Mouse (Mus musculus) kidney, postnatal 0 days (tissue): Measurements from ENCODE around the gene Abca1. TPM values are rescaled to one million over a fixed set of nuclear protein-coding genes. Genes with fewer than 3 reads are reported as not detected.

Source experiments
- ATAC-seq: fragments of 200-750 bp; cut with Nextera tagmentation; replicated peaks from 2 replicates; pipeline ENCODE4 v1.8.0; 2017; ENCODE audit warnings: low read depth, moderate number of reproducible peaks, moderate TSS enrichment, moderate library complexity; ENCODE audit not compliant: low FRiP score
- DNase-seq: peaks from one replicate; pipeline ENCODE4 v3.0.0-alpha.2; 2016; ENCODE audit warnings: low spot score
- H3K27ac ChIP-seq: fragments of 300-500 bp; sonication (generic); 2 replicates; pipeline ENCODE4 v1.5.1; 2014; ENCODE audit warnings: mild to moderate bottlenecking
- H3K27me3 ChIP-seq: fragments of 300-500 bp; sonication (generic); 2 replicates; pipeline ENCODE4 v1.6.1; 2014; ENCODE audit warnings: low read length, mixed read lengths; ENCODE audit not compliant: insufficient read depth
- H3K36me3 ChIP-seq: fragments of 300-500 bp; sonication (generic); 2 replicates; pipeline ENCODE4 v1.6.1; 2014; ENCODE audit warnings: low read length, mixed read lengths; ENCODE audit not compliant: insufficient read depth
- H3K4me1 ChIP-seq: fragments of 300-500 bp; sonication (generic); replicated peaks from 2 replicates; pipeline ENCODE4 v1.6.1; 2014; ENCODE audit warnings: antibody characterized with exemption, low read length, mixed read lengths; ENCODE audit not compliant: insufficient read depth
- H3K4me2 ChIP-seq: fragments of 300-500 bp; sonication (generic); 2 replicates; pipeline ENCODE4 v1.6.1; 2014; ENCODE audit warnings: mild to moderate bottlenecking, low read length, moderate library complexity, mixed read lengths
- H3K4me3 ChIP-seq: fragments of 300-500 bp; sonication (generic); replicated peaks from 2 replicates; pipeline ENCODE4 v1.5.1; 2014; ENCODE audit warnings: low read depth, low read length
- H3K9ac ChIP-seq: fragments of 300-500 bp; sonication (generic); 2 replicates; pipeline ENCODE4 v1.6.1; 2014; ENCODE audit warnings: low read depth, low read length
- H3K9me3 ChIP-seq: fragments of 300-500 bp; sonication (generic); replicated peaks from 2 replicates; pipeline ENCODE4 v1.6.1; 2016; ENCODE audit warnings: low read length, inconsistent platforms, mixed read lengths
- CTCF ChIP-seq: IDR thresholded peaks from 2 replicates; pipeline ENCODE4 v1.5.1; 2016; ENCODE audit warnings: antibody characterized with exemption, low read depth, mild to moderate bottlenecking, moderate library complexity
- WGBS: fragments of 180-500 bp; shearing (Covaris S2); extraction: QIAGEN DNeasy Blood & Tissue Kit; methylation state at CpG from one replicate; pipeline ENCODE4 v1.1.7; 2014; 5-methylcytosine and 5-hydroxymethylcytosine counted together
- polyA plus RNA-seq: library from polyadenylated mRNA; unstranded; fragments of >200 nt; fragmentation: Nextera tagmentation; extraction: Ambion mirVana; gene quantifications from 2 replicates; pipeline ENCODE4 v1.2.1, GENCODE M21; 2015

The Abca1 gene
- polyA plus RNA-seq, 1 experiment from 2014 or later = 4.7 TPM

DNA sequence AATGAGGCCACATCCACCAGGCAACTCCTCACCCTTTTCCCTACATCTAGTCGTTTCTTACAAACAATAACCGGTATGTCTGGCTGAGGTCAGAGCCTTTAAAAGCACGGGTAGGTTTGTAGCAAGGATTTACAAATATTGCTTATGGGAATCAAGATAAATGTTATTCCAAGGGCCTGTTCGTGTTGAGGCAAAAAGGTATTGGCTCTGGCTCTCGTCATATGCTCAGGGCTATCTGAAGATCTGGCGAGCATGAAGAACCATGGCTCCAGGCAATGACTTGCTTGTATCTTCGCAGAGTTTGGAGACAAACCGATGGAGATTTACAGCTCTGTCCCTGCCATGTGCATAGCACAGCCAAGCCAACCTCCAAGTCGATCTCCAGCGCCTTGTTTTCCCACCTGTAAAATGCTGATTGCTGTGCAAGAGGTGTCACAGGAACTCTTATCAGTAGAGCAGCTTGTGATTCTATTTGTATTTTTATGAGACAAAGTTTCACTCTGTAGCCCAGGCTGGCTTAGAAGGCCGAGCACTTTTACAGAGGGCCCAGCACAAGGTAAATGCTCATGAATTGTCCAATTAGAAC lies 29.9 kb downstream of the Abca1 start:
- Histone ChIP-seq H3K4me3 (no peak overlapping the region), H3K36me3 (peaks cover 19% of the 10 kb centered on the region), H3K27ac (no peak overlapping the region), H3K4me2 (no peak overlapping the region), H3K27me3 (no peaks in the 10 kb centered on the region), H3K4me1 (no peaks in the 10 kb centered on the region), H3K9ac (no peak overlapping the region), H3K9me3 (no peaks in the 10 kb centered on the region)
- DNase-seq (no peak), ATAC-seq (no peak)
- no peak for TF ChIP-seq CTCF
- WGBS = 89% methylated on average over 11 of the region's 11 CpGs

DNA sequence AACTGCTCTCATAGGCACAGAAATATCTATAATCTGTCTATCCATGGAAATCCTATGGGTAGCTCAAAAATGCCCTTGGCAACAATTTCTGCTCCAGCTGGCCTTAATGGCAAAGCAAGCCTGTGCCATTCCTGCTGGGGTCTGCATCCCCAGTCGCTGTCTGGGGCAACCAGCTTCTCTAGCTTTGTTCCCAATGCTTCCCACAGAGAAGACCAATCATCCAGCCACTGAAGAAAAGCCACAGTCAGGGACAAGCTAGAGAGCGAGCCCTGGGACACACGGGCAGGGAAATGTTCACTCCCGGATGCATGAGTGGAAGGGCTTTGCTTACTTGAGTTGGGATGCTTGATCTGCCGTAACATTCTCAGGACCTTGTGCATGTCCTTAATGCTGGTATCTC lies 32.4 kb downstream of the Abca1 start:
- Histone ChIP-seq H3K27me3 (no peaks in the 10 kb centered on the region), H3K9ac (no peak overlapping the region), H3K27ac (no peak overlapping the region), H3K36me3 (peaks cover 19% of the 10 kb centered on the region), H3K9me3 (no peaks in the 10 kb centered on the region), H3K4me1 (no peaks in the 10 kb centered on the region), H3K4me2 (no peak overlapping the region), H3K4me3 (no peak overlapping the region)
- ATAC-seq (no peak), DNase-seq (no peak)
- TF ChIP-seq CTCF = no peak
- WGBS = 92% methylated on average over 5 of the region's 5 CpGs

DNA sequence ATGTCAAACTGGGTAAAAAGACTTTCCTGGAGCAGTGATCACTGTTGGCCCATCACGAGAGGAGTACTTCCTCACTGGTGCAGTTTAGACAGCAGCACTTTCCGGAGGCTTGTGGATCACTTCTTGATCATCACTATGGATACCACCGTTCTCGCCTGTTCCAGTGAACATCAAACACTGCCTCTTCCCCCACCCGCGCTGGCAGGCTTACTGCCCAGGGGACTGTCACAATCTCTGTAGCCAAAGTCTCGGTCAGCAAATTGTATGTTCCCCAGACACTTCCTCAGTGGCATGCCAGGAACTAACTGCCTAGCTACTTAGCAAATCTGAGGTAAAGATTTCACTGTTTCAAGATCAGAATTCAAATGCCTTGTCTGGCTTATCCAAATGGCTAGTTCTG lies 32.9 kb downstream of the Abca1 start:
- no peak overlapping the region for H3K4me3 ChIP-seq
- no peak for TF ChIP-seq CTCF
- ATAC-seq (no peak), DNase-seq (no peak)
- no peaks in the 10 kb centered on the region for H3K27me3 ChIP-seq
- no peak overlapping the region for H3K4me2 ChIP-seq
- WGBS = 97% methylated on average over 7 of the region's 7 CpGs
- peaks cover 19% of the 10 kb centered on the region for H3K36me3 ChIP-seq
- H3K27ac ChIP-seq = no peak overlapping the region
- H3K9me3 ChIP-seq = no peaks in the 10 kb centered on the region
- H3K4me1 ChIP-seq = no peaks in the 10 kb centered on the region
- H3K9ac ChIP-seq = no peak overlapping the region

DNA sequence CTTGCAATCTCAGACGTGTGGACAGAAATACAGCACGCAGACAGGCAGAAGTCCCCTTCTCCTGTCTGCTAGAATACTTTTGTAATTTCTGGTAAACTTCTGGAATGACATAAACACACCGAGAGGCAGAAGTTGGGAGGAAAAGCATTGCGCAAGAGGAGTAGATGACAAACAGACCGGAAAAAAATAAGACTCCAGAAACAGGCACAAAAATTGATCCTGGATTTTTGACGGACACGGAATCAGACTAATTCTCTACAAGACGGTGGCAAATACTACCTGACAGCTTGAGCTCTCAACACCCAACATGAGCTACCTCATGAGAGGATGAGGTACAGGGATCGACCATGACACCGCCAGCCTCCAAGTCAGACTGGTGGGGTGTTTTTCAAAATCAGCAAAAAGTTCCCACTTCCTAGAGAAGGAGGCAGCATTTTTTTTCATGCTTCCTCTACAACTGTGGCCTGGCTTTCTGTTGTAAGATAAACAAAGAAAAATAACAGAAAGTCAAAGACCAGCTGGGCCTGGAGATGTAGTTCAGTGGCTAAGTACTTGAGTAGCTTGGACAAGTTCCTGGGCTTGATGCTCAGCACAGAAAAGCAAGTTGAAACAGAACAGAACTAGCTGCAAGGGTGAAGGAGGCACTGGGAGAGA lies 34.7 kb downstream of the Abca1 start:
- Histone ChIP-seq H3K4me2 (no peak overlapping the region), H3K27me3 (no peaks in the 10 kb centered on the region), H3K4me3 (no peak overlapping the region), H3K27ac (no peak overlapping the region), H3K9ac (no peak overlapping the region), H3K4me1 (no peaks in the 10 kb centered on the region), H3K9me3 (no peaks in the 10 kb centered on the region), H3K36me3 (peaks cover 14% of the 10 kb centered on the region)
- WGBS = 89% methylated on average over 10 of the region's 10 CpGs
- no peak for TF ChIP-seq CTCF
- DNase-seq (no peak), ATAC-seq (no peak)

DNA sequence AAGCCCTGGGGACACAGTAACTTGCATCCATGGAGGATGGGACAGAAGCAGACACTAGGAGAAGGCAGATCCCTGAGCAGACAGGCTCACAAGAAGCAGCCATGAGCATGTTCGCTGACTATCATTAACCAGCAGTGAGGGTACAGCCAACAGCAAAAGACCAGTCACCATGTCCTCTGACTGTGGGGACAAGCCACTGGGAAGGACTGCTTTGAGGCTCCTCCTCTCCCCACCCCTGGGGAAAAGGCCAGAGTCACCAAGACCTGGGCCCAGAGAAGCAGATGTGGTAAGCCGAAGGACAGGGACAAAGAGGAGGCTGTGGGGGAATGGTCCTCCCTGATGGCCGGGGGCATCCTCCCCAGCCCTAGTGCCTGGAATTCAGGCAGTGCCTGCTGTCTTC lies 37.4 kb downstream of the Abca1 start:
- H3K9ac ChIP-seq = no peak overlapping the region
- H3K4me3 ChIP-seq = no peak overlapping the region
- DNase-seq (no peak), ATAC-seq (no peak)
- H3K4me1 ChIP-seq = no peaks in the 10 kb centered on the region
- no peak for TF ChIP-seq CTCF
- 85% methylated on average over 3 of the region's 3 CpGs for WGBS
- H3K9me3 ChIP-seq = no peaks in the 10 kb centered on the region
- H3K4me2 ChIP-seq = no peak overlapping the region
- peaks cover 9% of the 10 kb centered on the region for H3K36me3 ChIP-seq
- H3K27me3 ChIP-seq = no peaks in the 10 kb centered on the region
- H3K27ac ChIP-seq = no peak overlapping the region

DNA sequence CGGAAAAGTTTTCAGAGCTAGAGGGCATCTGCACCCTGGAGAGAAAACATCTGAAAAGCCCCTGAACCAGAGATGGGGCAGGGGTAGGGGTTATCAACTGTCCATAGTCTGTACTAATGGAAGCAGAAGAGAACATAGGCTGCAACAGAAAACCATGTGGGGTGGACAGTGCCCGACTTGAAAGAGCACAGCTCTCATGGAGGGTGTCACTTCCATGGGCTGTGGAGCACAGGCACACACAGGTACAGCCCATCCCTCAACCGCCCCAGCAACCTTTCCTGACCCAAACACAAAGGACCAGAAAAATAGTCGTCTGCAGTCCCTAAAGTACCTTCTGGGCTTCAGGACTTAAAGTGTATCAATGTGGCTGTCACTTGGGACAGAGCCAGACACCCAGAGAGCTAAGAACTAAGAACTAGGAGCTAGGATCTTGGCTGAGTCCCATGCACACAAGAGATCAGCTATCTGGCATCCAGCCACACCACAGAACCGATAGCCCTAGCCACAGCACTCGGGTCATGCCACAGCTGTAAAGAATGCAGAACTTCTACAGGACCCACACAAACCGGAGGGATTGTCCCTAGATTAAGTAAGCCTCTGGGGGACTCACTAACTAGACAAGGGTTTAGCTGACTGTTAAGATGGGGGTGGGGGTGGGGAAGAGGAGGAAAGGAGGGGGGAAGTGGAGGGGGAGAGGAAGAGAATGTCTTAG lies 38.0 kb downstream of the Abca1 start:
- no peak overlapping the region for H3K27ac ChIP-seq
- 60% methylated on average over 7 of the region's 7 CpGs for WGBS
- H3K4me3 ChIP-seq = no peak overlapping the region
- peaks cover 6% of the 10 kb centered on the region for H3K36me3 ChIP-seq
- no peak overlapping the region for H3K4me2 ChIP-seq
- DNase-seq = no peak
- no peak overlapping the region for H3K9ac ChIP-seq
- H3K9me3 ChIP-seq = no peaks in the 10 kb centered on the region
- TF ChIP-seq CTCF = no peak
- no peak for ATAC-seq
- H3K27me3 ChIP-seq = no peaks in the 10 kb centered on the region
- H3K4me1 ChIP-seq = no peaks in the 10 kb centered on the region
